Mouse (Mus musculus) kidney, adult 2 months (tissue): ENCODE measurements around the gene Mthfsd. TPM values are rescaled to one million over a fixed set of nuclear protein-coding genes. Genes with fewer than 3 reads are reported as not detected.

Source experiments
- DNase-seq: peaks from one replicate; pipeline ENCODE4 v3.0.0; 2021
- H3K27ac ChIP-seq: fragments of 200-500 bp; 2 replicates; pipeline ENCODE4 v1.5.1; 2012; ENCODE audit warnings: low read depth, low read length, control low read depth, inconsistent platforms; ENCODE audit not compliant: insufficient read depth
- H3K27me3 ChIP-seq: fragments of 200-500 bp; replicated peaks from 2 replicates; pipeline ENCODE4 v1.6.1; 2012; ENCODE audit warnings: mild to moderate bottlenecking, moderate library complexity, low read length, inconsistent platforms; ENCODE audit not compliant: control insufficient read depth, insufficient read depth
- H3K36me3 ChIP-seq: fragments of 200-500 bp; 2 replicates; pipeline ENCODE4 v1.6.1; 2012; ENCODE audit warnings: mild to moderate bottlenecking, moderate library complexity, low read length, inconsistent platforms; ENCODE audit not compliant: control insufficient read depth, insufficient read depth
- H3K4me1 ChIP-seq: fragments of 200-500 bp; 2 replicates; pipeline ENCODE4 v1.6.1; 2011; ENCODE audit warnings: low read length; ENCODE audit not compliant: control insufficient read depth, insufficient read depth
- H3K4me3 ChIP-seq: fragments of 200-500 bp; 2 replicates; pipeline ENCODE4 v1.5.1; 2011; ENCODE audit warnings: mild to moderate bottlenecking, low read depth, low read length, control low read depth; ENCODE audit not compliant: insufficient read depth
- CTCF ChIP-seq: fragments of 200-500 bp; conservative IDR thresholded peaks from 2 replicates; pipeline ENCODE4 v1.5.1; 2011; ENCODE audit warnings: low read depth, mild to moderate bottlenecking, control low read depth, low read length, moderate library complexity, mixed read lengths; ENCODE audit not compliant: insufficient read depth, insufficient read length
- POLR2A ChIP-seq: fragments of 200-500 bp; IDR thresholded peaks from one replicate; pipeline ENCODE4 v1.6.1; 2011; ENCODE audit warnings: low read depth, low read length, control low read depth
- WGBS: fragments of 180-500 bp; shearing (Covaris S2); methylation state at CpG from one replicate; pipeline ENCODE4 v1.1.7; 2018; 5-methylcytosine and 5-hydroxymethylcytosine counted together
- polyA plus RNA-seq: library from polyadenylated mRNA; depleted of rRNA; stranded (reverse); fragments of >200 nt; gene quantifications from 2 replicates; pipeline ENCODE4 v1.2.3, GENCODE M21; 2012

The Mthfsd gene
- polyA plus RNA-seq, 1 experiment = 44.3 TPM

- no peak overlapping the region for H3K4me3 ChIP-seq
- H3K4me1 ChIP-seq = no peaks in the 10 kb centered on the region
- no peaks in the 10 kb centered on the region for H3K36me3 ChIP-seq
Measured at GRCm38 (mm10) chr8:121126694-121127093, 18.5 kb upstream of the Mthfsd start.

GRCm38 (mm10) chr8:121126191-121126590, 18.0 kb upstream of the Mthfsd start:
- 42% methylated on average over 6 of the region's 6 CpGs for WGBS
- DNase-seq = no peak
- no peaks in the 10 kb centered on the region for H3K36me3 ChIP-seq
- no peaks in the 10 kb centered on the region for H3K27me3 ChIP-seq
- no peak overlapping the region for H3K27ac ChIP-seq
- H3K4me3 ChIP-seq = 0 out of 2 replicates have a peak overlapping the region, but pooled peaks have one; percentile 7
- no peaks in the 10 kb centered on the region for H3K4me1 ChIP-seq
- no peak for TF ChIP-seq POLR2A
- TF ChIP-seq CTCF = no peak

More at GRCm38 (mm10) chr8:121126694-121127093, 18.5 kb upstream of the Mthfsd start:
- WGBS = 58% methylated on average over 6 of the region's 6 CpGs
- H3K27me3 ChIP-seq = no peaks in the 10 kb centered on the region
- no peak for DNase-seq
- H3K27ac ChIP-seq = no peak overlapping the region
- TF ChIP-seq POLR2A (no peak), CTCF (no peak)

GRCm38 (mm10) chr8:121125311-121125876, 17.2 kb upstream of the Mthfsd start:
- peak overlapping the region; percentile 12; the same call in 1 of the 2 replicates for H3K4me3 ChIP-seq
- peak overlapping the region; percentile 33; the same call in 1 of the 2 replicates for H3K27ac ChIP-seq
- peak; percentile 77 for DNase-seq

GRCm38 (mm10) chr8:121124547-121125239, 16.5 kb upstream of the Mthfsd start:
- no peak for DNase-seq
- no peak overlapping the region for H3K4me3 ChIP-seq
- 0 out of 2 replicates have a peak overlapping the region, but pooled peaks have one; percentile 7 for H3K27ac ChIP-seq

More at GRCm38 (mm10) chr8:121125311-121125876, 17.2 kb upstream of the Mthfsd start:
- no peaks in the 10 kb centered on the region for H3K4me1 ChIP-seq
- TF ChIP-seq CTCF = peak; percentile 33
- peak; percentile 37 for TF ChIP-seq POLR2A
- 1% methylated on average over 35 of the region's 36 CpGs for WGBS
- H3K27me3 ChIP-seq = no peaks in the 10 kb centered on the region
- no peaks in the 10 kb centered on the region for H3K36me3 ChIP-seq

GRCm38 (mm10) chr8:121123113-121123512, 14.9 kb upstream of the Mthfsd start:
- Histone ChIP-seq H3K27me3 (0 out of 2 replicates have a peak, but pooled peaks cover 1% of the 10 kb centered on the region), H3K27ac (no peak overlapping the region), H3K36me3 (no peaks in the 10 kb centered on the region), H3K4me1 (no peaks in the 10 kb centered on the region), H3K4me3 (no peak overlapping the region)
- TF ChIP-seq POLR2A (no peak), CTCF (no peak)
- no peak for DNase-seq
- 91% methylated on average over 2 of the region's 2 CpGs for WGBS

More at GRCm38 (mm10) chr8:121124547-121125239, 16.5 kb upstream of the Mthfsd start:
- TF ChIP-seq CTCF (no peak), POLR2A (no peak)
- Histone ChIP-seq H3K36me3 (no peaks in the 10 kb centered on the region), H3K27me3 (no peaks in the 10 kb centered on the region), H3K4me1 (no peaks in the 10 kb centered on the region)
- WGBS = 13% methylated on average over 17 of the region's 17 CpGs

GRCm38 (mm10) chr8:121122368-121122767, 14.2 kb upstream of the Mthfsd start:
- Histone ChIP-seq H3K4me1 (no peaks in the 10 kb centered on the region), H3K36me3 (no peaks in the 10 kb centered on the region), H3K27ac (no peak overlapping the region), H3K27me3 (0 out of 2 replicates have a peak, but pooled peaks cover 5% of the 10 kb centered on the region), H3K4me3 (no peak overlapping the region)
- TF ChIP-seq POLR2A = no peak
- no peak for TF ChIP-seq CTCF
- no peak for DNase-seq
- WGBS = 65% methylated on average over 7 of the region's 7 CpGs

GRCm38 (mm10) chr8:121121704-121122103, 13.5 kb upstream of the Mthfsd start:
- no peak overlapping the region for H3K4me3 ChIP-seq
- no peak for DNase-seq
- TF ChIP-seq CTCF (no peak), POLR2A (no peak)
- 0 out of 2 replicates have a peak, but pooled peaks cover 6% of the 10 kb centered on the region for H3K27me3 ChIP-seq
- 62% methylated on average over 8 of the region's 8 CpGs for WGBS
- no peaks in the 10 kb centered on the region for H3K4me1 ChIP-seq
- no peak overlapping the region for H3K27ac ChIP-seq
- no peaks in the 10 kb centered on the region for H3K36me3 ChIP-seq
